Mouse (Mus musculus) layer of hippocampus, adult 2 months (tissue): ENCODE results near the gene Grhl3. TPM values are rescaled to one million over a fixed set of nuclear protein-coding genes. Genes with fewer than 3 reads are reported as not detected.
A peak's percentile ranks its signal among the peaks of the same experiment; 100 is the strongest.

Source experiments
- DNase-seq, 2 experiments: peaks; one replicate each; pipeline ENCODE4 v3.0.0; 2022; ENCODE audit warnings: low spot score in 2 of 2
- H3K27ac ChIP-seq: fragments of 200-600 bp; 2 replicates; pipeline ENCODE4 v1.8.1; 2022
- H3K4me3 ChIP-seq: fragments of 200-600 bp; 2 replicates; pipeline ENCODE4 v1.8.1; 2022; ENCODE audit warnings: mild to moderate bottlenecking
- CTCF ChIP-seq: fragments of 200-600 bp; conservative IDR thresholded peaks from 2 replicates; pipeline ENCODE4 v1.8.1; 2022; ENCODE audit warnings: antibody characterized with exemption, mild to moderate bottlenecking, moderate library complexity
- total RNA-seq, 2 experiments: library from RNA; stranded (reverse); gene quantifications; 2 replicates each; pipeline ENCODE4 v1.2.3; 2021

The Grhl3 gene
- total RNA-seq, 2 experiments from 2014 or later, result 0.56 to 0.97 TPM

- Histone ChIP-seq H3K27ac (no peak overlapping the region), H3K4me3 (no peak overlapping the region)
- no peak for TF ChIP-seq CTCF
- no peak for DNase-seq
Observed at GRCm38 (mm10) chr4:135597571-135597970, 24.1 kb upstream of the Grhl3 start.

- no peak overlapping the region for H3K4me3 ChIP-seq
- TF ChIP-seq CTCF, result no peak
- no peak overlapping the region for H3K27ac ChIP-seq
- no peak for DNase-seq
Observed at GRCm38 (mm10) chr4:135595943-135596342, 22.5 kb upstream of the Grhl3 start.

GRCm38 (mm10) chr4:135591610-135592304 lies 18.3 kb upstream of the Grhl3 start:
- peak; percentile 28 for TF ChIP-seq CTCF
- H3K4me3 ChIP-seq, result no peak overlapping the region
- H3K27ac ChIP-seq, result no peak overlapping the region
- no peak for DNase-seq

- no peak overlapping the region for H3K27ac ChIP-seq
- TF ChIP-seq CTCF, result no peak
Observed at GRCm38 (mm10) chr4:135591086-135591485, 17.7 kb upstream of the Grhl3 start.

GRCm38 (mm10) chr4:135584838-135585237 lies 11.4 kb upstream of the Grhl3 start:
- TF ChIP-seq CTCF, result no peak
- Histone ChIP-seq H3K27ac (no peak overlapping the region), H3K4me3 (no peak overlapping the region)
- DNase-seq, result no peak

More at GRCm38 (mm10) chr4:135591086-135591485, 17.7 kb upstream of the Grhl3 start:
- DNase-seq, result no peak
- H3K4me3 ChIP-seq, result no peak overlapping the region

- no peak for TF ChIP-seq CTCF
- Histone ChIP-seq H3K27ac (no peak overlapping the region), H3K4me3 (no peak overlapping the region)
- no peak for DNase-seq
Observed at GRCm38 (mm10) chr4:135581222-135581910, 7.9 kb upstream of the Grhl3 start.

- TF ChIP-seq CTCF, result no peak
- Histone ChIP-seq H3K4me3 (no peak overlapping the region), H3K27ac (no peak overlapping the region)
- DNase-seq, result no peak
Observed at GRCm38 (mm10) chr4:135579695-135580094, 6.3 kb upstream of the Grhl3 start.

- no peak for DNase-seq
- TF ChIP-seq CTCF, result no peak
- H3K27ac ChIP-seq, result no peak overlapping the region
- H3K4me3 ChIP-seq, result no peak overlapping the region
Observed at GRCm38 (mm10) chr4:135578490-135578889, 5.1 kb upstream of the Grhl3 start.

- DNase-seq, result no peak
- Histone ChIP-seq H3K4me3 (no peak overlapping the region), H3K27ac (no peak overlapping the region)
- 0 out of 2 replicates have a peak, but pooled peaks have one; percentile 15 for TF ChIP-seq CTCF
Observed at GRCm38 (mm10) chr4:135575365-135576140, 2.1 kb upstream of the Grhl3 start.

- Histone ChIP-seq H3K27ac (no peak overlapping the region), H3K4me3 (no peak overlapping the region)
- no peak for TF ChIP-seq CTCF
- no peak for DNase-seq
Observed at GRCm38 (mm10) chr4:135572276-135572675, 1.2 kb downstream of the Grhl3 start.

- TF ChIP-seq CTCF, result no peak
- DNase-seq, result no peak
Observed at GRCm38 (mm10) chr4:135571037-135571550, 2.3 kb downstream of the Grhl3 start.

GRCm38 (mm10) chr4:135570152-135571036 lies 3.0 kb downstream of the Grhl3 start:
- no peak for DNase-seq
- Histone ChIP-seq H3K27ac (no peak overlapping the region), H3K4me3 (peak overlapping the region; percentile 48)
- TF ChIP-seq CTCF, result no peak

More at GRCm38 (mm10) chr4:135571037-135571550, 2.3 kb downstream of the Grhl3 start:
- no peak overlapping the region for H3K4me3 ChIP-seq
- H3K27ac ChIP-seq, result no peak overlapping the region
